ENCODE assay signal across 25 mouse cellular contexts in the genomic region with DNA sequence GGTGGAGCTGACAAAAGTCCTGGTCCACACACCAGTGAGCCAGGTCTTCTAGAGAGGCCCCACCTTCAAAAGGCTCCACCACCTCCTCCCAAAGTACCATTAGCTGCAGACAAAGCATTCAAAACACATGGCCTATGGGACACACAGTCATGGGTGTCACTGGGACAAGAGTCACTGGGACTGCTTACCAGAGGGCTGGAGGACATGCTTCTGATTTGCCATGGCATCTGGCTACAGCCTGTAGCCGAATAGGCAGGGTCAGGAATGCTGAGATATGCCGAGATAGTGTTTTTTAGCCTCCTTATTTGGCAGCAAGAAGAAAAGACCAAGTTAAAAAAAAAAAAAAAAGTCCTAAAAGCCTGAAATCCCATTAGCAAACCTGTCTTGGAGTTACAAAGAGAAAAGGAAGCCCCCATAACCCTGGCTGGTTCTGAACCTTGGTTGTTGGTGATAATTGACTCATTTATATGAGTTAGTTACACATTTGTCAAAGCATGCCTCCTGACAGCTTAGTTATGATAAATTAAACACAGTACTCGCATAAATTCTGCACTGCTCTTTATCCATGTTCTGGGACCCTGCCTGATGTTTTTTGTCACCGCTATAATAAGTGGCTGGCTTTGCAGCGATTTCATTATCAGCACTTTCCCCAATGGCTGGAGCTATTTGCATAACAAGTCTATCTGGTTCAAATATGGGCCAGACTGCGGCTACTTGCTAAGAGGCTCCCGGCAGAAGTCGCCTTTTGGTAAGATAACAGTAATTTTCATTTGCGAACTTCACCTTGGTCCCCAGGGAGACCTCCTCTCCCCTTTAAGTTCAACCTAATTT.
DNase-seq lines count a peak whose midpoint lies in the region; ATAC-seq and TF ChIP-seq lines count a peak whose summit lies in the region.
"Had no signal": no experiment of that assay in that cellular context is flagged by ENCODE, and none has a peak within 500 bp of the region (broad histone marks: within the 10 kb centered on the region; RNA-seq: fewer than 3 reads in every experiment).

No protein-coding gene starts in this region.

- no peak for TF ChIP-seq CTCF in forebrain, postnatal 0 days (IDR thresholded peaks at IDR 0.05; ENCODE audit: low read depth)
- no peak for TF ChIP-seq CTCF in hindbrain, postnatal 0 days (IDR thresholded peaks at IDR 0.05; ENCODE audit: low read depth)

- WGBS in forebrain, embryonic 16.5 days: 33% methylated on average over 9 of the region's 9 CpGs
- WGBS in forebrain, postnatal 0 days: 27% methylated on average over 9 of the region's 9 CpGs
- 46% methylated on average over 9 of the region's 9 CpGs for WGBS in hindbrain, embryonic 13.5 days
- WGBS in hindbrain, postnatal 0 days: 54% methylated on average over 9 of the region's 9 CpGs
- 56% methylated on average over 9 of the region's 9 CpGs for WGBS in hindbrain, embryonic 16.5 days
- WGBS in midbrain, embryonic 16.5 days: 33% methylated on average over 9 of the region's 9 CpGs

- no peaks in the 10 kb centered on the region for H3K9me3 ChIP-seq in forebrain, embryonic 16.5 days (ENCODE audit: control insufficient read depth, low read length)
- H3K9me3 ChIP-seq in forebrain, postnatal 0 days (ENCODE audit: low read length): no peaks in the 10 kb centered on the region
- H3K9me3 ChIP-seq in hindbrain, embryonic 13.5 days: 0 out of 2 replicates have a peak, but pooled peaks cover 6% of the 10 kb centered on the region
- no peaks in the 10 kb centered on the region for H3K9me3 ChIP-seq in hindbrain, postnatal 0 days (ENCODE audit: low read length)
- no peaks in the 10 kb centered on the region for H3K9me3 ChIP-seq in hindbrain, embryonic 16.5 days (ENCODE audit: control insufficient read depth, low read length)
- no peaks in the 10 kb centered on the region for H3K9me3 ChIP-seq in midbrain, embryonic 16.5 days (replicated peaks; ENCODE audit: control insufficient read depth, low read length, poor library complexity, severe bottlenecking)
- H3K9me3 ChIP-seq: embryonic facial prominence, embryonic 13.5 days; liver, embryonic 12.5 days; neural tube, embryonic 15.5 days had no signal

- no peak for DNase-seq in forebrain, postnatal 0 days
- no peak for DNase-seq in hindbrain, postnatal 0 days (ENCODE audit: low spot score)
- DNase-seq in urinary bladder, adult 18-20 months (ENCODE audit: low spot score in 2 of 2): no peak
- DNase-seq: adrenal gland, postnatal 25 days; cerebellum, adult 18-20 months; cerebellum, postnatal 10 days; gastrocnemius, postnatal 10 days; heart, postnatal 4 days; kidney, adult 11 months; kidney, postnatal 25 days; left cerebral cortex, postnatal 4 days; liver, postnatal 0 days; lung, postnatal 36 days; retina, postnatal 1 day; right cerebral cortex, postnatal 14 days had no signal

- H3K4me2 ChIP-seq in forebrain, embryonic 16.5 days (ENCODE audit: low read length): no peak overlapping the region
- no peak overlapping the region for H3K4me2 ChIP-seq in forebrain, postnatal 0 days (ENCODE audit: low read depth)
- no peak overlapping the region for H3K4me2 ChIP-seq in hindbrain, embryonic 13.5 days
- no peak overlapping the region for H3K4me2 ChIP-seq in hindbrain, postnatal 0 days (ENCODE audit: low read depth, low read length)
- no peak overlapping the region for H3K4me2 ChIP-seq in hindbrain, embryonic 16.5 days (ENCODE audit: low read length)
- H3K4me2 ChIP-seq in midbrain, embryonic 16.5 days (ENCODE audit: low read length): no peak overlapping the region
- H3K4me2 ChIP-seq: embryonic facial prominence, embryonic 13.5 days; liver, embryonic 12.5 days; neural tube, embryonic 15.5 days had no signal

- no peak overlapping the region for H3K4me3 ChIP-seq in forebrain, embryonic 16.5 days (replicated peaks; ENCODE audit: low read length)
- no peak overlapping the region for H3K4me3 ChIP-seq in forebrain, postnatal 0 days (ENCODE audit: low read depth, low read length)
- H3K4me3 ChIP-seq in hindbrain, embryonic 13.5 days: no peak overlapping the region
- no peak overlapping the region for H3K4me3 ChIP-seq in hindbrain, postnatal 0 days (ENCODE audit: low read length)
- H3K4me3 ChIP-seq in hindbrain, embryonic 16.5 days (ENCODE audit: low read length): no peak overlapping the region
- H3K4me3 ChIP-seq in midbrain, embryonic 16.5 days (ENCODE audit: low read depth, low read length): no peak overlapping the region
- H3K4me3 ChIP-seq: embryonic facial prominence, embryonic 13.5 days; layer of hippocampus, adult 2 months; liver, embryonic 12.5 days; neural tube, embryonic 15.5 days had no signal

- peak overlapping the region; percentile 30 for H3K27ac ChIP-seq in forebrain, embryonic 16.5 days (ENCODE audit: low read length)
- no peak overlapping the region for H3K27ac ChIP-seq in forebrain, postnatal 0 days (ENCODE audit: low read depth, low read length)
- peak overlapping the region; percentile 68 for H3K27ac ChIP-seq in hindbrain, embryonic 13.5 days
- no peak overlapping the region for H3K27ac ChIP-seq in hindbrain, postnatal 0 days
- H3K27ac ChIP-seq in hindbrain, embryonic 16.5 days (ENCODE audit: low read depth, low read length): no peak overlapping the region
- peak overlapping the region; percentile 56 for H3K27ac ChIP-seq in midbrain, embryonic 16.5 days (ENCODE audit: low read length)
- H3K27ac ChIP-seq: embryonic facial prominence, embryonic 13.5 days; layer of hippocampus, adult 2 months; liver, embryonic 12.5 days; neural tube, embryonic 15.5 days had no signal

- H3K36me3 ChIP-seq in forebrain, embryonic 16.5 days (ENCODE audit: control insufficient read depth, insufficient read depth): no peaks in the 10 kb centered on the region
- H3K36me3 ChIP-seq in forebrain, postnatal 0 days (ENCODE audit: insufficient read depth): no peaks in the 10 kb centered on the region
- H3K36me3 ChIP-seq in hindbrain, embryonic 13.5 days: no peaks in the 10 kb centered on the region
- no peaks in the 10 kb centered on the region for H3K36me3 ChIP-seq in hindbrain, postnatal 0 days (ENCODE audit: insufficient read depth, low read length)
- H3K36me3 ChIP-seq in hindbrain, embryonic 16.5 days (ENCODE audit: control insufficient read depth, insufficient read depth, low read length): no peaks in the 10 kb centered on the region
- no peaks in the 10 kb centered on the region for H3K36me3 ChIP-seq in midbrain, embryonic 16.5 days (ENCODE audit: control insufficient read depth, insufficient read depth, low read length)
- H3K36me3 ChIP-seq: embryonic facial prominence, embryonic 13.5 days; liver, embryonic 12.5 days; neural tube, embryonic 15.5 days had no signal

- H3K27me3 ChIP-seq in forebrain, embryonic 16.5 days (replicated peaks; ENCODE audit: control insufficient read depth, insufficient read depth, low read length): no peaks in the 10 kb centered on the region
- no peaks in the 10 kb centered on the region for H3K27me3 ChIP-seq in forebrain, postnatal 0 days (ENCODE audit: insufficient read depth, low read length)
- H3K27me3 ChIP-seq in hindbrain, embryonic 13.5 days: no peaks in the 10 kb centered on the region
- no peaks in the 10 kb centered on the region for H3K27me3 ChIP-seq in hindbrain, postnatal 0 days (ENCODE audit: insufficient read depth, low read length)
- no peaks in the 10 kb centered on the region for H3K27me3 ChIP-seq in hindbrain, embryonic 16.5 days (replicated peaks; ENCODE audit: control insufficient read depth, insufficient read depth, low read length)
- no peaks in the 10 kb centered on the region for H3K27me3 ChIP-seq in midbrain, embryonic 16.5 days (ENCODE audit: control insufficient read depth, insufficient read depth, low read depth, low read length)
- H3K27me3 ChIP-seq: embryonic facial prominence, embryonic 13.5 days; liver, embryonic 12.5 days; neural tube, embryonic 15.5 days had no signal

- peak; percentile 40; the same call in 1 of the 2 replicates for ATAC-seq in forebrain, embryonic 16.5 days
- ATAC-seq in forebrain, postnatal 0 days: no peak; the same call in 1 of the 2 replicates
- 0 out of 2 replicates have a peak, but pooled peaks have one; percentile 49 for ATAC-seq in hindbrain, embryonic 13.5 days (ENCODE audit: low FRiP score)
- ATAC-seq in hindbrain, postnatal 0 days: no peak
- 0 out of 2 replicates have a peak, but pooled peaks have one; percentile 14 for ATAC-seq in hindbrain, embryonic 16.5 days
- ATAC-seq in midbrain, embryonic 16.5 days: peak; percentile 54; the same call in 1 of the 2 replicates
- ATAC-seq: CD4-positive, CD25-positive, alpha-beta regulatory T cell, adult 4 months; inflammation-experienced regulatory T-cells, adult 6 months; liver, embryonic 12.5 days; liver, postnatal 0 days had no signal

- H3K4me1 ChIP-seq in forebrain, embryonic 16.5 days (replicated peaks; ENCODE audit: control insufficient read depth, insufficient read depth, low read length): peaks cover 8% of the 10 kb centered on the region; the same call in 1 of the 2 replicates
- H3K4me1 ChIP-seq in forebrain, postnatal 0 days (ENCODE audit: insufficient read depth): 0 out of 2 replicates have a peak, but pooled peaks cover 3% of the 10 kb centered on the region
- H3K4me1 ChIP-seq in hindbrain, embryonic 13.5 days (replicated peaks): peaks cover 10% of the 10 kb centered on the region
- no peaks in the 10 kb centered on the region for H3K4me1 ChIP-seq in hindbrain, postnatal 0 days (ENCODE audit: insufficient read depth, low read length)
- no peaks in the 10 kb centered on the region for H3K4me1 ChIP-seq in hindbrain, embryonic 16.5 days (ENCODE audit: control insufficient read depth, insufficient read depth, low read depth, low read length)
- H3K4me1 ChIP-seq in midbrain, embryonic 16.5 days (ENCODE audit: control insufficient read depth, insufficient read depth, low read length): peaks cover 8% of the 10 kb centered on the region; the same call in 1 of the 2 replicates
- H3K4me1 ChIP-seq: embryonic facial prominence, embryonic 13.5 days; liver, embryonic 12.5 days; neural tube, embryonic 15.5 days had no signal

- no peak overlapping the region for H3K9ac ChIP-seq in forebrain, embryonic 16.5 days (replicated peaks; ENCODE audit: low read depth, low read length)
- no peak overlapping the region for H3K9ac ChIP-seq in forebrain, postnatal 0 days
- H3K9ac ChIP-seq in hindbrain, embryonic 13.5 days: no peak overlapping the region
- no peak overlapping the region for H3K9ac ChIP-seq in hindbrain, postnatal 0 days (replicated peaks; ENCODE audit: low read length)
- H3K9ac ChIP-seq in hindbrain, embryonic 16.5 days (ENCODE audit: low read depth, low read length): no peak overlapping the region
- no peak overlapping the region for H3K9ac ChIP-seq in midbrain, embryonic 16.5 days (ENCODE audit: low read depth, low read length)
- H3K9ac ChIP-seq: embryonic facial prominence, embryonic 13.5 days; liver, embryonic 12.5 days; liver, postnatal 0 days; neural tube, embryonic 15.5 days had no signal

Comparison
In these comparisons a context has a peak if more than half of its experiments do, and no peak if none do; other contexts are left out.
1. ATAC-seq: peak in forebrain, embryonic 16.5 days (single experiment), hindbrain, embryonic 13.5 days (single experiment), hindbrain, embryonic 16.5 days (single experiment) and midbrain, embryonic 16.5 days (single experiment); none in forebrain, postnatal 0 days (single experiment) and hindbrain, postnatal 0 days (single experiment).
2. H3K27ac ChIP-seq: peak in forebrain, embryonic 16.5 days (single experiment), hindbrain, embryonic 13.5 days (single experiment) and midbrain, embryonic 16.5 days (single experiment); none in forebrain, postnatal 0 days (single experiment), hindbrain, postnatal 0 days (single experiment) and hindbrain, embryonic 16.5 days (single experiment).